Mouse (Mus musculus) limb, embryonic 15.5 days (tissue): ENCODE measurements at regions not wholly inside any gene's neighbourhood (a gene's known extent, or its start where the extent isn't known, plus 50 kb on each side); places are given as distances from the start of the nearest gene placed in this dataset.
A peak's percentile ranks its signal among the peaks of the same experiment; 100 is the strongest.

Source experiments
- ATAC-seq: fragments of 200-750 bp; cut with Nextera tagmentation; 2 replicates; pipeline ENCODE4 v1.8.0; 2017; ENCODE audit warnings: low read depth, moderate TSS enrichment; ENCODE audit not compliant: insufficient number of reproducible peaks, low FRiP score, low TSS enrichment
- H3K27ac ChIP-seq: fragments of 300-500 bp; sonication (generic); 2 replicates; pipeline ENCODE4 v1.5.1; 2015; ENCODE audit warnings: moderate library complexity, mild to moderate bottlenecking, inconsistent platforms
- H3K27me3 ChIP-seq: fragments of 300-500 bp; sonication (generic); 2 replicates; pipeline ENCODE4 v1.6.1; 2015; ENCODE audit warnings: inconsistent platforms
- H3K36me3 ChIP-seq: fragments of 300-500 bp; sonication (generic); 2 replicates; pipeline ENCODE4 v1.6.1; 2015; ENCODE audit warnings: inconsistent platforms
- H3K4me1 ChIP-seq: fragments of 300-500 bp; sonication (generic); 2 replicates; pipeline ENCODE4 v1.6.1; 2015; ENCODE audit warnings: inconsistent platforms
- H3K4me2 ChIP-seq: fragments of 300-500 bp; sonication (generic); 2 replicates; pipeline ENCODE4 v1.6.1; 2015; ENCODE audit warnings: mild to moderate bottlenecking, inconsistent platforms
- H3K4me3 ChIP-seq: fragments of 300-500 bp; sonication (generic); 2 replicates; pipeline ENCODE4 v1.5.1; 2015; ENCODE audit warnings: mild to moderate bottlenecking, inconsistent platforms
- H3K9ac ChIP-seq: fragments of 300-500 bp; sonication (generic); 2 replicates; pipeline ENCODE4 v1.6.1; 2015; ENCODE audit warnings: inconsistent platforms
- H3K9me3 ChIP-seq: fragments of 300-500 bp; sonication (generic); 2 replicates; pipeline ENCODE4 v1.6.1; 2016; ENCODE audit warnings: inconsistent platforms
- WGBS: fragments of 180-500 bp; shearing (Covaris S2); methylation state at CpG from one replicate; pipeline ENCODE4 v1.1.7; 2015; 5-methylcytosine and 5-hydroxymethylcytosine counted together

GRCm38 (mm10) chr13:63627184-63627893 is 53.9 kb upstream of the Ptch1 start:
- no peaks in the 10 kb centered on the region for H3K27me3 ChIP-seq
- peak overlapping the region; percentile 40 for H3K4me2 ChIP-seq
- H3K9ac ChIP-seq, result no peak overlapping the region
- peak overlapping the region; percentile 23 for H3K4me3 ChIP-seq
- no peak overlapping the region for H3K27ac ChIP-seq
- no peaks in the 10 kb centered on the region for H3K9me3 ChIP-seq
- 17% methylated on average over 20 of the region's 20 CpGs for WGBS
- H3K36me3 ChIP-seq, result no peaks in the 10 kb centered on the region
- no peaks in the 10 kb centered on the region for H3K4me1 ChIP-seq
- no peak for ATAC-seq

- no peak for ATAC-seq
- Histone ChIP-seq H3K4me1 (no peaks in the 10 kb centered on the region), H3K27me3 (no peaks in the 10 kb centered on the region), H3K27ac (no peak overlapping the region), H3K4me3 (no peak overlapping the region), H3K9ac (no peak overlapping the region), H3K9me3 (no peaks in the 10 kb centered on the region), H3K36me3 (no peaks in the 10 kb centered on the region), H3K4me2 (no peak overlapping the region)
- 94% methylated on average over 4 of the region's 4 CpGs for WGBS
Observed at GRCm38 (mm10) chr13:63627894-63628287, 54.5 kb upstream of the Ptch1 start.

GRCm38 (mm10) chr13:63631771-63632347 is 58.5 kb upstream of the Ptch1 start:
- no peaks in the 10 kb centered on the region for H3K36me3 ChIP-seq
- H3K27ac ChIP-seq, result no peak overlapping the region
- no peak overlapping the region for H3K9ac ChIP-seq
- H3K9me3 ChIP-seq, result no peaks in the 10 kb centered on the region
- no peak for ATAC-seq
- H3K4me2 ChIP-seq, result no peak overlapping the region
- no peaks in the 10 kb centered on the region for H3K4me1 ChIP-seq
- H3K4me3 ChIP-seq, result no peak overlapping the region
- H3K27me3 ChIP-seq, result no peaks in the 10 kb centered on the region
- 34% methylated on average over 5 of the region's 5 CpGs for WGBS

GRCm38 (mm10) chr13:63634294-63634693 is 60.9 kb upstream of the Ptch1 start:
- WGBS, result 77% methylated on average over 2 of the region's 2 CpGs
- no peaks in the 10 kb centered on the region for H3K4me1 ChIP-seq
- no peak for ATAC-seq
- no peak overlapping the region for H3K4me3 ChIP-seq
- no peak overlapping the region for H3K4me2 ChIP-seq
- H3K9ac ChIP-seq, result no peak overlapping the region
- no peak overlapping the region for H3K27ac ChIP-seq
- no peaks in the 10 kb centered on the region for H3K9me3 ChIP-seq
- H3K27me3 ChIP-seq, result no peaks in the 10 kb centered on the region
- no peaks in the 10 kb centered on the region for H3K36me3 ChIP-seq

GRCm38 (mm10) chr13:63641649-63642226 is 68.3 kb upstream of the Ptch1 start:
- H3K4me1 ChIP-seq, result peaks cover 17% of the 10 kb centered on the region
- 0 out of 2 replicates have a peak, but pooled peaks have one; percentile 41 for ATAC-seq
- no peak overlapping the region for H3K9ac ChIP-seq
- H3K9me3 ChIP-seq, result no peaks in the 10 kb centered on the region
- no peak overlapping the region for H3K4me3 ChIP-seq
- H3K27ac ChIP-seq, result peak overlapping the region; percentile 87
- H3K36me3 ChIP-seq, result no peaks in the 10 kb centered on the region
- H3K27me3 ChIP-seq, result no peaks in the 10 kb centered on the region
- no peak overlapping the region for H3K4me2 ChIP-seq
- 27% methylated on average over 12 of the region's 12 CpGs for WGBS

GRCm38 (mm10) chr13:63642617-63643016 is 69.2 kb upstream of the Ptch1 start:
- H3K27me3 ChIP-seq, result no peaks in the 10 kb centered on the region
- no peak overlapping the region for H3K9ac ChIP-seq
- no peaks in the 10 kb centered on the region for H3K36me3 ChIP-seq
- H3K27ac ChIP-seq, result peak overlapping the region; percentile 87
- peak; percentile 72 for ATAC-seq
- no peak overlapping the region for H3K4me2 ChIP-seq
- H3K9me3 ChIP-seq, result no peaks in the 10 kb centered on the region
- H3K4me1 ChIP-seq, result peaks cover 17% of the 10 kb centered on the region
- WGBS, result 21% methylated on average over 5 of the region's 5 CpGs
- H3K4me3 ChIP-seq, result no peak overlapping the region

GRCm38 (mm10) chr13:63643394-63643793 is 70.0 kb upstream of the Ptch1 start:
- 30% methylated on average over 2 of the region's 2 CpGs for WGBS
- Histone ChIP-seq H3K4me2 (no peak overlapping the region), H3K4me3 (no peak overlapping the region), H3K4me1 (peaks cover 17% of the 10 kb centered on the region), H3K9ac (no peak overlapping the region), H3K9me3 (no peaks in the 10 kb centered on the region), H3K27ac (peak overlapping the region; percentile 87), H3K36me3 (no peaks in the 10 kb centered on the region), H3K27me3 (no peaks in the 10 kb centered on the region)
- ATAC-seq, result peak; percentile 44; the same call in 1 of the 2 replicates

- H3K27me3 ChIP-seq, result no peaks in the 10 kb centered on the region
- no peaks in the 10 kb centered on the region for H3K36me3 ChIP-seq
- H3K4me3 ChIP-seq, result no peak overlapping the region
- no peak overlapping the region for H3K4me2 ChIP-seq
- no peaks in the 10 kb centered on the region for H3K9me3 ChIP-seq
- H3K4me1 ChIP-seq, result peaks cover 17% of the 10 kb centered on the region
- 87% methylated on average over 5 of the region's 5 CpGs for WGBS
- H3K27ac ChIP-seq, result no peak overlapping the region; the same call in 1 of the 2 replicates
- H3K9ac ChIP-seq, result no peak overlapping the region
- ATAC-seq, result no peak
Observed at GRCm38 (mm10) chr13:63644308-63644707, 70.9 kb upstream of the Ptch1 start.

- no peak overlapping the region for H3K27ac ChIP-seq
- no peaks in the 10 kb centered on the region for H3K36me3 ChIP-seq
- no peak overlapping the region for H3K4me3 ChIP-seq
- no peak overlapping the region for H3K9ac ChIP-seq
- no peak overlapping the region for H3K4me2 ChIP-seq
- H3K27me3 ChIP-seq, result no peaks in the 10 kb centered on the region
- no peak for ATAC-seq
- 78% methylated on average over 3 of the region's 3 CpGs for WGBS
- no peaks in the 10 kb centered on the region for H3K4me1 ChIP-seq
- H3K9me3 ChIP-seq, result no peaks in the 10 kb centered on the region
Observed at GRCm38 (mm10) chr13:63649058-63649647, 75.8 kb upstream of the Ptch1 start.

GRCm38 (mm10) chr13:63654514-63654913 is 81.1 kb upstream of the Ptch1 start:
- H3K4me2 ChIP-seq, result no peak overlapping the region
- H3K27me3 ChIP-seq, result no peaks in the 10 kb centered on the region
- ATAC-seq, result no peak
- 63% methylated on average over 6 of the region's 6 CpGs for WGBS
- H3K9me3 ChIP-seq, result no peaks in the 10 kb centered on the region
- H3K4me3 ChIP-seq, result no peak overlapping the region
- peaks cover 5% of the 10 kb centered on the region; the same call in 1 of the 2 replicates for H3K4me1 ChIP-seq
- H3K27ac ChIP-seq, result no peak overlapping the region
- H3K36me3 ChIP-seq, result no peaks in the 10 kb centered on the region
- no peak overlapping the region for H3K9ac ChIP-seq

- H3K9ac ChIP-seq, result no peak overlapping the region
- no peak for ATAC-seq
- peaks cover 7% of the 10 kb centered on the region; the same call in 1 of the 2 replicates for H3K4me1 ChIP-seq
- no peak overlapping the region for H3K4me3 ChIP-seq
- H3K9me3 ChIP-seq, result no peaks in the 10 kb centered on the region
- no peak overlapping the region for H3K4me2 ChIP-seq
- no peaks in the 10 kb centered on the region for H3K36me3 ChIP-seq
- H3K27me3 ChIP-seq, result no peaks in the 10 kb centered on the region
- H3K27ac ChIP-seq, result no peak overlapping the region
- 73% methylated on average over 8 of the region's 8 CpGs for WGBS
Observed at GRCm38 (mm10) chr13:63657115-63657514, 83.7 kb upstream of the Ptch1 start.

- 84% methylated on average over 7 of the region's 7 CpGs for WGBS
Observed at GRCm38 (mm10) chr13:63659412-63659811, 86.0 kb upstream of the Ptch1 start.

More at GRCm38 (mm10) chr13:63659412-63659811, 86.0 kb upstream of the Ptch1 start:
- Histone ChIP-seq H3K4me2 (no peak overlapping the region), H3K4me3 (no peak overlapping the region), H3K9ac (no peak overlapping the region), H3K27me3 (no peaks in the 10 kb centered on the region), H3K27ac (no peak overlapping the region), H3K4me1 (peaks cover 7% of the 10 kb centered on the region; the same call in 1 of the 2 replicates), H3K9me3 (no peaks in the 10 kb centered on the region), H3K36me3 (no peaks in the 10 kb centered on the region)
- no peak for ATAC-seq
